Mouse (Mus musculus) midbrain, postnatal 0 days (tissue): Measurements from ENCODE around the gene Psme1. TPM values are rescaled to one million over a fixed set of nuclear protein-coding genes. Genes with fewer than 3 reads are reported as not detected.

Experiments
- ATAC-seq: fragments of 200-750 bp; cut with Nextera tagmentation; 2 replicates; pipeline ENCODE4 v1.8.0; 2017; ENCODE audit warnings: moderate number of reproducible peaks, mild to moderate bottlenecking, moderate TSS enrichment, moderate library complexity; ENCODE audit not compliant: low FRiP score
- DNase-seq: peaks from one replicate; pipeline ENCODE4 v3.0.0-alpha.2; 2015; ENCODE audit warnings: low spot score
- H3K27ac ChIP-seq: fragments of 300-500 bp; sonication (generic); 2 replicates; pipeline ENCODE4 v1.5.1; 2014; ENCODE audit warnings: low read depth, mild to moderate bottlenecking, low read length, mixed read lengths
- H3K27me3 ChIP-seq: fragments of 300-500 bp; sonication (generic); 2 replicates; pipeline ENCODE4 v1.6.1; 2014; ENCODE audit warnings: low read length, control low read depth, mixed read lengths; ENCODE audit not compliant: insufficient read depth
- H3K36me3 ChIP-seq: fragments of 300-500 bp; sonication (generic); 2 replicates; pipeline ENCODE4 v1.6.1; 2014; ENCODE audit warnings: low read length, control low read depth, mixed read lengths; ENCODE audit not compliant: insufficient read depth
- H3K4me1 ChIP-seq: fragments of 300-500 bp; sonication (generic); 2 replicates; pipeline ENCODE4 v1.6.1; 2014; ENCODE audit warnings: mild to moderate bottlenecking, control low read depth, antibody characterized with exemption, low read length, mixed read lengths; ENCODE audit not compliant: insufficient read depth
- H3K4me2 ChIP-seq: fragments of 300-500 bp; sonication (generic); 2 replicates; pipeline ENCODE4 v1.6.1; 2014; ENCODE audit warnings: low read depth, mild to moderate bottlenecking, low read length, mixed read lengths; ENCODE audit not compliant: poor library complexity, severe bottlenecking
- H3K4me3 ChIP-seq: fragments of 300-500 bp; sonication (generic); 2 replicates; pipeline ENCODE4 v1.5.1; 2014; ENCODE audit warnings: low read depth, mild to moderate bottlenecking, low read length, moderate library complexity
- H3K9ac ChIP-seq: fragments of 300-500 bp; sonication (generic); replicated peaks from 2 replicates; pipeline ENCODE4 v1.6.1; 2014; ENCODE audit warnings: mild to moderate bottlenecking, low read length, moderate library complexity, mixed read lengths; ENCODE audit not compliant: poor library complexity, severe bottlenecking
- H3K9me3 ChIP-seq: fragments of 300-500 bp; sonication (generic); 2 replicates; pipeline ENCODE4 v1.6.1; 2016; ENCODE audit warnings: low read length, control low read depth
- CTCF ChIP-seq: IDR thresholded peaks from 2 replicates; pipeline ENCODE4 v1.5.1; 2016; ENCODE audit warnings: antibody characterized with exemption, mild to moderate bottlenecking
- WGBS: fragments of 180-500 bp; shearing (Covaris S2); extraction: QIAGEN DNeasy Blood & Tissue Kit; methylation state at CpG from one replicate; pipeline ENCODE4 v1.1.7; 2014; 5-methylcytosine and 5-hydroxymethylcytosine counted together
- polyA plus RNA-seq: library from polyadenylated mRNA; unstranded; fragments of >200 nt; fragmentation: Nextera tagmentation; extraction: Ambion mirVana; gene quantifications from 2 replicates; pipeline ENCODE4 v1.2.1, GENCODE M21; 2015
- total RNA-seq: library from RNA; depleted of rRNA; stranded (reverse); fragments of >200 nt; gene quantifications from 2 replicates; pipeline ENCODE4 v1.2.3, GENCODE M21; 2014; rRNA removed

The Psme1 gene
- total and polyA plus RNA-seq, 2 experiments from 2014 or later, result 119 to 268 TPM

DNA sequence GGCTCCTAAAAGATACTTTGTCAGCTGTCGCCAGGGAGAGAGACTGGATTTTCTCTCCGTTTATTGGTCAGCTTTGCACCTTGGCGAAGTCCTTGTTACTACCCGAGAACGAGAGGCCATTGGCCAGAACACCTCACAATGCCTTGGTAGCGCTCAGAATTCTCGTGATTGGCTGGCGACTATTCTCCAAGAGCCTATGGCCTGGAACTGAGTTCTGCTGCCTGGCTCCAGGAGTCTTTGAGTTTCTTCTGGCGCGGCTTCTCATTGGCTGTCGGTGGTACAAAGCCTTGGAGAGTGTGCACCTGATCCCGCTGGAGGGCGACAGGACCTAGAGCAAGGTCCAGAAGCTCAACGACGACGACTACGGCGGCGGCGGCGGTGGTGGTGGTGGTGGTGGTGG lies 39.9 kb downstream of the Psme1 start, which contains the start of gene Rec8:
Gene Rec8 (plus strand): TSS at position 216 of the 400 bp plus-strand sequence.
- TF ChIP-seq CTCF, result no peak
- ATAC-seq (peak; percentile 73; the same call in 1 of the 2 replicates), DNase-seq (peak; percentile 83)
- Histone ChIP-seq H3K9me3 (no peaks in the 10 kb centered on the region), H3K9ac (no peak within 1 kb of the TSS), H3K27ac (no peak within 1 kb of the TSS), H3K4me1 (no peaks in the 10 kb centered on the region), H3K4me3 (peak within 1 kb of the TSS; percentile 19; the same call in 1 of the 2 replicates), H3K4me2 (peak within 1 kb of the TSS; percentile 21; the same call in 1 of the 2 replicates), H3K36me3 (no peaks in the 10 kb centered on the region), H3K27me3 (no peaks in the 10 kb centered on the region)
- WGBS, result 23% methylated on average over 21 of the region's 21 CpGs

DNA sequence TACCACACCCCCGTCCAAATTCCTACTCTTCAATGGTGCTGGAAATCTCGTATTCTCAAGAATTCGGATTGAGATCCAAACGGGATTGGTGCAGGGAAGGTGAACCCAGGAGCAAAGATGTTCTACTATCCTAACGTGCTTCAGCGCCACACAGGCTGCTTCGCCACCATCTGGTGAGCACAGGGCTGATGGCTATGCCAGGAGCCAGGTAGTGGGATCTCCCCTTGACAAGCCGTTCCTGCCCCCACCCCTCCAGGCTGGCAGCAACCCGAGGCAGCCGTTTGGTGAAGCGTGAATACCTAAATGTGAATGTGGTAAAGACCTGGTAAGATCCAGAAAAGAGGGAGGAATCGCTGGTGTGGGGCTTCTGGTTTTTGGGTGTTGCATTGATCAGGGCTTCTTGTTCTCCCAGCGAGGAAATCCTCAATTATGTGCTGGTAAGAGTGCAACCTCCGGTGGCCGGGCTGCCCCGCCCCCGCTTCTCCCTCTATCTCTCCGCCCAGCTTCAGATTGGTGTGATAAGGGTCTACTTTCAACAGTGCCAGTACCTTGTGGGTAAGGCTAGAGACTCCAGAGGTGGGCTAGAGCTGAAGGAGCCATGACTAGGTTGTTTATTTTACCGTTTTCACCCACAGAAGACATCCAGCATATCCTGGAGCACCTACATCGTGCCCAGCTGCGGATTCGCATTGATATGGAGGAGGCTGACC lies 40.7 kb downstream of the Psme1 start:
- Histone ChIP-seq H3K27me3 (no peaks in the 10 kb centered on the region), H3K9me3 (no peaks in the 10 kb centered on the region), H3K36me3 (no peaks in the 10 kb centered on the region), H3K9ac (no peak overlapping the region), H3K27ac (no peak overlapping the region), H3K4me1 (no peaks in the 10 kb centered on the region), H3K4me3 (peak overlapping the region; percentile 19; the same call in 1 of the 2 replicates), H3K4me2 (peak overlapping the region; percentile 21; the same call in 1 of the 2 replicates)
- ATAC-seq (peak; percentile 50; the same call in 1 of the 2 replicates), DNase-seq (peak; percentile 22)
- 54% methylated on average over 22 of the region's 22 CpGs for WGBS
- TF ChIP-seq CTCF, result no peak

DNA sequence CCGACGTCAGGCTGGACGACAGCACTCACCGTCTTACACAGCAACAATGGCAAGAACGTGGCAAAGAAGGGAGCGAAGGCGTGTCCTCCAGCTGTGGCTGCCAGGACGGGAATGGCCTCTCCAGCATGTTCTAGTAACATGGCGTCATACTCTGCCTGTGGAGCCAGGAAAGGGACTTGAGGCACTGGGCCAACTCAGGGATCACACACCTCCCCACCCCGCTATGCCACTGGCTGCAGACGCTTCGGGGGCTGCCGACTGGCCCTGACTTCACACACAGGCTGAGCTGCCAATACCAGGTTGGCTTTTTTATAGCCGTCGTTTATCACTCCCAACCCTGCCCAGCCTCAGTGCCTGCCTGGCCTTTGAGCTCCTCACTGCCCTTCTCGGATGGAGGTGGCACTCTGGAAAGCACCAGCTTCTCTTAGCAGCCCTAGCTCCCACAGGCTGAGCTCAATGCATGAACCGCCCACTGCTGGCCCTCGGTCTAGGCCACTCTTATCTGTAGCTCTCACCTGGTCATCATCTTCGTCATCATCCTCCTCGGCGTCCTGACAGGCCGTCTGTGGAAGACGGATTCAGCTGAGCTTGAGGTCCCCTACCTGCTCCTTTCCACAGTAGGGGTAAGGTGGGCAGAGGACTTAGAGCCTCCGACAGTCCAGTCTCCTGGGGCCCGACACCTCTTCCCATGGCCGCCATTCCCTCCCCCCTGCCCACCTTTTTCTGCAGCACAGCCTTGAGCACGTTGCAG lies 50.3 kb downstream of the Psme1 start:
- no peak overlapping the region for H3K4me2 ChIP-seq
- ATAC-seq (no peak), DNase-seq (no peak)
- no peak overlapping the region for H3K27ac ChIP-seq
- WGBS, result 94% methylated on average over 27 of the region's 27 CpGs
- H3K4me1 ChIP-seq, result no peaks in the 10 kb centered on the region
- no peak overlapping the region for H3K9ac ChIP-seq
- no peaks in the 10 kb centered on the region for H3K27me3 ChIP-seq
- no peaks in the 10 kb centered on the region for H3K9me3 ChIP-seq
- no peak overlapping the region for H3K4me3 ChIP-seq
- peaks cover 84% of the 10 kb centered on the region for H3K36me3 ChIP-seq
- TF ChIP-seq CTCF, result no peak

DNA sequence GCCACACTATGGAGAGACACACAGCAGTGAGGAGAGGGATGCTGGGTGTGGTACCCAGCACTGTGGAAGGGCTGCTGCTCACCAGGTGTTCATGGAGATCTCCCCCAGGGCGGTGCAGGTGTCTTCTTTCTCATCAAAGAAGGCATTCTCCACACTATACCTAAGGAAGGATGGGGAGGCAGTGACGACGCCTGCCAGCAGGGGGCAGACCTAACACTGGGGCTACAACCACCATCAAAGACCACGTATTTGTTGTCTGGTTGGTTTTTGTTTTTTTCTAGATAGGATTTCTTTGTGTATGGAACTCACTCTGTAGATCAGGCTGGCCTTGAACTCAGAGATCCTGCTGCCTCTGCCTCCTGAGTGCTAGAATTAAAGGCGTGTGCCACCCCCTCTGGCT lies 51.4 kb downstream of the Psme1 start:
- Histone ChIP-seq H3K36me3 (peaks cover 89% of the 10 kb centered on the region), H3K4me3 (no peak overlapping the region), H3K9ac (no peak overlapping the region), H3K27me3 (no peaks in the 10 kb centered on the region), H3K4me2 (no peak overlapping the region), H3K27ac (no peak overlapping the region), H3K4me1 (no peaks in the 10 kb centered on the region; the same call in 1 of the 2 replicates), H3K9me3 (no peaks in the 10 kb centered on the region)
- no peak for DNase-seq
- peak; percentile 67 for TF ChIP-seq CTCF
- no peak for ATAC-seq
- WGBS, result 55% methylated on average over 5 of the region's 5 CpGs

Other genes with a start within 250 kb of the Psme1 start
Only the 30 nearest of the 31 such genes appear.
- gene Dhrs4, start 99.4 kb upstream of the Psme1 start, total RNA-seq, result 10.0 and 13.8 TPM in 2 replicates
- 18.0 and 19.4 TPM in 2 replicates for gene Dhrs4, start 99.4 kb upstream of the Psme1 start, polyA plus RNA-seq
- gene Carmil3, start 87.5 kb upstream of the Psme1 start, total RNA-seq, result 118 and 166 TPM in 2 replicates
- gene Carmil3, start 87.5 kb upstream of the Psme1 start, polyA plus RNA-seq, result 33.3 and 37.6 TPM in 2 replicates
- 9.4 and 14.7 TPM in 2 replicates for gene Cpne6, start 67.7 kb upstream of the Psme1 start, total RNA-seq
- gene Cpne6, start 67.7 kb upstream of the Psme1 start, polyA plus RNA-seq, result 12.3 and 15.0 TPM in 2 replicates
- 1.5 and 3.8 TPM in 2 replicates for gene Nrl, start 53.1 kb upstream of the Psme1 start, total RNA-seq
- 0.55 and 0.57 TPM in 2 replicates for gene Nrl, start 53.1 kb upstream of the Psme1 start, polyA plus RNA-seq
- gene Pck2, start 37.9 kb upstream of the Psme1 start, total RNA-seq, result 27.8 and 29.1 TPM in 2 replicates
- 18.2 and 21.6 TPM in 2 replicates for gene Pck2, start 37.9 kb upstream of the Psme1 start, polyA plus RNA-seq
- gene Dcaf11, start 18.1 kb upstream of the Psme1 start, total RNA-seq, result 98.3 and 103 TPM in 2 replicates
- 102 and 114 TPM in 2 replicates for gene Dcaf11, start 18.1 kb upstream of the Psme1 start, polyA plus RNA-seq
- gene A730061H03Rik, start 17.7 kb upstream of the Psme1 start, total RNA-seq, result 5.4 TPM in 1 of 2 replicates, not detected in the other
- gene A730061H03Rik, start 17.7 kb upstream of the Psme1 start, polyA plus RNA-seq, result 0.69 TPM in 1 of 2 replicates, not detected in the other
- 0.33 and 0.80 TPM in 2 replicates for gene Fitm1, start 2.5 kb upstream of the Psme1 start, total RNA-seq
- 0.16 and 0.17 TPM in 2 replicates for gene Fitm1, start 2.5 kb upstream of the Psme1 start, polyA plus RNA-seq
- 36.3 and 38.9 TPM in 2 replicates for gene Emc9, start 7.2 kb downstream of the Psme1 start, total RNA-seq
- gene Emc9, start 7.2 kb downstream of the Psme1 start, polyA plus RNA-seq, result 74.3 and 78.8 TPM in 2 replicates
- gene Psme2, start 13.0 kb downstream of the Psme1 start, total RNA-seq, result 62.8 and 69.6 TPM in 2 replicates
- 157 and 184 TPM in 2 replicates for gene Psme2, start 13.0 kb downstream of the Psme1 start, polyA plus RNA-seq
- gene Rnf31, start 13.6 kb downstream of the Psme1 start, total RNA-seq, result 19.8 and 26.7 TPM in 2 replicates
- 20.4 and 23.0 TPM in 2 replicates for gene Rnf31, start 13.6 kb downstream of the Psme1 start, polyA plus RNA-seq
- 17.1 and 18.2 TPM in 2 replicates for gene Irf9, start 25.4 kb downstream of the Psme1 start, total RNA-seq
- gene Irf9, start 25.4 kb downstream of the Psme1 start, polyA plus RNA-seq, result 7.4 and 8.3 TPM in 2 replicates
- gene Rec8, start 39.9 kb downstream of the Psme1 start, total RNA-seq, result 6.0 and 11.1 TPM in 2 replicates
- 7.6 and 8.7 TPM in 2 replicates for gene Rec8, start 39.9 kb downstream of the Psme1 start, polyA plus RNA-seq
- gene Ipo4, start 57.8 kb downstream of the Psme1 start, total RNA-seq, result 109 and 122 TPM in 2 replicates
- gene Ipo4, start 57.8 kb downstream of the Psme1 start, polyA plus RNA-seq, result 104 and 112 TPM in 2 replicates
- gene Gm49378, start 59.8 kb downstream of the Psme1 start, total RNA-seq, result 6.3 and 6.7 TPM in 2 replicates
- 2.3 and 2.8 TPM in 2 replicates for gene Gm49378, start 59.8 kb downstream of the Psme1 start, polyA plus RNA-seq
- 47.7 and 60.3 TPM in 2 replicates for gene Tm9sf1, start 65.7 kb downstream of the Psme1 start, total RNA-seq
- gene Tm9sf1, start 65.7 kb downstream of the Psme1 start, polyA plus RNA-seq, result 48.2 and 54.3 TPM in 2 replicates
- 0.14 and 0.16 TPM in 2 replicates for gene Tssk4, start 72.1 kb downstream of the Psme1 start, total RNA-seq
- 0.28 and 0.36 TPM in 2 replicates for gene Tssk4, start 72.1 kb downstream of the Psme1 start, polyA plus RNA-seq
- gene Mdp1, start 82.4 kb downstream of the Psme1 start, total RNA-seq, result 46.7 and 53.7 TPM in 2 replicates
- gene Mdp1, start 82.4 kb downstream of the Psme1 start, polyA plus RNA-seq, result 77.9 and 82.2 TPM in 2 replicates
- gene Gmpr2, start 93.8 kb downstream of the Psme1 start, total RNA-seq, result 19.9 and 24.4 TPM in 2 replicates
- gene Gmpr2, start 93.8 kb downstream of the Psme1 start, polyA plus RNA-seq, result 35.5 and 36.7 TPM in 2 replicates
- 129 and 133 TPM in 2 replicates for gene Nedd8, start 94.0 kb downstream of the Psme1 start, total RNA-seq
- gene Nedd8, start 94.0 kb downstream of the Psme1 start, polyA plus RNA-seq, result 569 and 590 TPM in 2 replicates
- 14.6 and 15.7 TPM in 2 replicates for gene Tinf2, start 103.7 kb downstream of the Psme1 start, total RNA-seq
- gene Tinf2, start 103.7 kb downstream of the Psme1 start, polyA plus RNA-seq, result 19.9 and 23.6 TPM in 2 replicates
- gene Tgm1, start 135.8 kb downstream of the Psme1 start, total RNA-seq, result 0.16 and 0.38 TPM in 2 replicates
- gene Tgm1, start 135.8 kb downstream of the Psme1 start, polyA plus RNA-seq, result 0.14 and 0.18 TPM in 2 replicates
- gene Rabggta, start 144.1 kb downstream of the Psme1 start, total RNA-seq, result 75.1 and 94.5 TPM in 2 replicates
- 61.9 and 62.6 TPM in 2 replicates for gene Rabggta, start 144.1 kb downstream of the Psme1 start, polyA plus RNA-seq
- 75.1 and 94.0 TPM in 2 replicates for gene Dhrs1, start 167.6 kb downstream of the Psme1 start, total RNA-seq
- 72.0 and 73.3 TPM in 2 replicates for gene Dhrs1, start 167.6 kb downstream of the Psme1 start, polyA plus RNA-seq
- 22.0 and 30.4 TPM in 2 replicates for gene Nop9, start 167.6 kb downstream of the Psme1 start, total RNA-seq
- gene Nop9, start 167.6 kb downstream of the Psme1 start, polyA plus RNA-seq, result 17.3 and 17.8 TPM in 2 replicates
- gene Cideb, start 180.3 kb downstream of the Psme1 start, total RNA-seq, result 0.66 and 2.6 TPM in 2 replicates
- gene Cideb, start 180.3 kb downstream of the Psme1 start, polyA plus RNA-seq, result 0.25 and 1.1 TPM in 2 replicates
- gene Ltb4r2, start 183.3 kb downstream of the Psme1 start, total RNA-seq, result 0.38 and 1.6 TPM in 2 replicates
- 0.43 and 0.60 TPM in 2 replicates for gene Ltb4r2, start 183.3 kb downstream of the Psme1 start, polyA plus RNA-seq
- gene Ltb4r1, start 187.8 kb downstream of the Psme1 start, total RNA-seq, result 0.88 and 1.8 TPM in 2 replicates
- 0.94 and 1.1 TPM in 2 replicates for gene Ltb4r1, start 187.8 kb downstream of the Psme1 start, polyA plus RNA-seq
- 3.6 and 4.0 TPM in 2 replicates for gene Adcy4, start 206.0 kb downstream of the Psme1 start, total RNA-seq
- 1.7 TPM in 2 replicates for gene Adcy4, start 206.0 kb downstream of the Psme1 start, polyA plus RNA-seq
- gene Ripk3, start 210.7 kb downstream of the Psme1 start, total RNA-seq, result 0.27 TPM in 1 of 2 replicates, not detected in the other
- 1.3 and 3.0 TPM in 2 replicates for gene Ripk3, start 210.7 kb downstream of the Psme1 start, polyA plus RNA-seq